12 mouse cellular contexts compared by ENCODE assay signal in the genomic region with DNA sequence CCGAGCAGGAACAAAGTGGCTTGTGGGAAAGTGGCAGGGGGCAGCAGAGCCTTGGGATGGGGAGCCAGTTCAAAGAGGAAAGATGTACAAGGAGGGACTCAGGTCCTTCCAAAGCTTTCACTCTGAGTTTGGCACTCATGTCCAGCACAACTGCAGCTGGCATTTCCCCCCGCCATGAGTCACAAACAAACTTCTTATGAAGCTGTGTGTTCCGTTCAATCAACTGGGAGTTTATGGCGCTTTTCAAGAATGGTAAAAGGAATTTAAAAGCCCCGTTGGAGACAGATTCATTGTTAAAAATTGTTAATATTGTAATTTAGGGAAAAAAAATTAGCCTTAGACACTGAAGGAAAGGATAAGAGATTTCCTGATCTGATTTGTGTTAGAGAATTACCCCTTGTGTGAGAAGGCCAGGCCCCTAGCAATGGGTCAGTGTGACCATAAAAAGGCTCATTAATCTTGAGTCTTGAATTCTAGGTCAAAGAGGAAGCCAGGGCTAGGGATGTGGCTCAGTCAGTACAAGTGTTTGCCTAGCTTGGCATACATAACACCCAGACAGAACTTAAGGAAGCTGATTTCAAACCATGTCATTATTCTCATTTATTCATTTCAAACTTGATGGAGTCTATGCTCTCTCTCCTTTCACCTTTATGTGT.
A peak's percentile ranks its signal among the peaks of the same experiment; 100 is the strongest.
DNase-seq lines count a peak whose midpoint lies in the region; ATAC-seq and TF ChIP-seq lines count a peak whose summit lies in the region.
"Had no signal": no experiment of that assay in that cellular context is flagged by ENCODE, and none has a peak within 500 bp of the region (broad histone marks: within the 10 kb centered on the region; RNA-seq: fewer than 3 reads in every experiment).

No protein-coding gene starts in this region.

- intact Hi-C loops in gastrocnemius, postnatal 14 days (cut with DNase I; ENCODE audit: low total_unique reads): no loop called here

- no peaks in the 10 kb centered on the region for H3K9me3 ChIP-seq in lung, embryonic 15.5 days
- no peaks in the 10 kb centered on the region for H3K9me3 ChIP-seq in limb, embryonic 10.5 days (replicated peaks)
- no peaks in the 10 kb centered on the region for H3K9me3 ChIP-seq in stomach, postnatal 0 days (ENCODE audit: control insufficient read depth, low read length)
- H3K9me3 ChIP-seq in heart, embryonic 12.5 days (replicated peaks): peaks cover 9% of the 10 kb centered on the region

- H3K4me2 ChIP-seq in lung, embryonic 15.5 days: peak overlapping the region; percentile 16; the same call in 1 of the 2 replicates
- no peak overlapping the region for H3K4me2 ChIP-seq in stomach, postnatal 0 days (replicated peaks; ENCODE audit: low read depth)
- H3K4me2 ChIP-seq in heart, embryonic 12.5 days: no peak overlapping the region

- no peak for TF ChIP-seq EP300 in stomach, postnatal 0 days (optimal IDR thresholded peaks at IDR 0.05)

- no peaks in the 10 kb centered on the region for H3K36me3 ChIP-seq in lung, embryonic 15.5 days
- peaks cover 15% of the 10 kb centered on the region for H3K36me3 ChIP-seq in limb, embryonic 10.5 days
- H3K36me3 ChIP-seq in stomach, postnatal 0 days (ENCODE audit: control insufficient read depth, insufficient read depth, low read length): no peaks in the 10 kb centered on the region
- H3K36me3 ChIP-seq in heart, embryonic 12.5 days: peaks cover 14% of the 10 kb centered on the region; the same call in 1 of the 2 replicates

- TF ChIP-seq CTCF in stomach, postnatal 0 days (IDR thresholded peaks at IDR 0.05; ENCODE audit: low read depth): peak; percentile 36

- H3K27ac ChIP-seq in lung, embryonic 15.5 days: peak overlapping the region; percentile 47; the same call in 1 of the 2 replicates
- peak overlapping the region; percentile 71 for H3K27ac ChIP-seq in limb, embryonic 10.5 days
- H3K27ac ChIP-seq in stomach, postnatal 0 days (replicated peaks): peak overlapping the region; percentile 19; the same call in 1 of the 2 replicates
- no peak overlapping the region for H3K27ac ChIP-seq in heart, embryonic 12.5 days (ENCODE audit: poor library complexity, severe bottlenecking)

- no peak overlapping the region for H3K9ac ChIP-seq in lung, embryonic 15.5 days
- no peak overlapping the region for H3K9ac ChIP-seq in stomach, postnatal 0 days (ENCODE audit: low read length)
- no peak overlapping the region for H3K9ac ChIP-seq in heart, embryonic 12.5 days

- H3K4me1 ChIP-seq in lung, embryonic 15.5 days: peaks cover 23% of the 10 kb centered on the region
- peaks cover 37% of the 10 kb centered on the region for H3K4me1 ChIP-seq in limb, embryonic 10.5 days
- no peaks in the 10 kb centered on the region for H3K4me1 ChIP-seq in stomach, postnatal 0 days (replicated peaks; ENCODE audit: control insufficient read depth, insufficient read depth)
- H3K4me1 ChIP-seq in heart, embryonic 12.5 days (replicated peaks): peaks cover 8% of the 10 kb centered on the region

- ATAC-seq in lung, embryonic 15.5 days (ENCODE audit: borderline replicate concordance, extremely low read depth, low FRiP score, low TSS enrichment): no peak; the same call in 1 of the 2 replicates
- no peak; the same call in 1 of the 2 replicates for ATAC-seq in stomach, postnatal 0 days (ENCODE audit: low FRiP score, low TSS enrichment)
- no peak for ATAC-seq in heart, embryonic 12.5 days (ENCODE audit: insufficient number of reproducible peaks, low FRiP score)
- ATAC-seq: midbrain, embryonic 16.5 days had no signal

- no peak overlapping the region for H3K4me3 ChIP-seq in lung, embryonic 15.5 days
- H3K4me3 ChIP-seq in limb, embryonic 10.5 days: no peak overlapping the region
- H3K4me3 ChIP-seq in stomach, postnatal 0 days (ENCODE audit: low read depth, low read length): no peak overlapping the region
- H3K4me3 ChIP-seq in heart, embryonic 12.5 days: no peak overlapping the region

- no peaks in the 10 kb centered on the region for H3K27me3 ChIP-seq in lung, embryonic 15.5 days
- H3K27me3 ChIP-seq in limb, embryonic 10.5 days (ENCODE audit: low read depth, poor library complexity, severe bottlenecking): peaks cover 5% of the 10 kb centered on the region; the same call in 1 of the 2 replicates
- no peaks in the 10 kb centered on the region for H3K27me3 ChIP-seq in stomach, postnatal 0 days (ENCODE audit: control insufficient read depth, insufficient read depth, low read length)
- no peaks in the 10 kb centered on the region for H3K27me3 ChIP-seq in heart, embryonic 12.5 days (replicated peaks)

- 21% methylated on average over 5 of the region's 5 CpGs for WGBS in lung, embryonic 15.5 days
- 50% methylated on average over 5 of the region's 5 CpGs for WGBS in limb, embryonic 10.5 days
- 43% methylated on average over 5 of the region's 5 CpGs for WGBS in stomach, postnatal 0 days
- WGBS in heart, embryonic 12.5 days: 71% methylated on average over 5 of the region's 5 CpGs

- DNase-seq in gastrocnemius, postnatal 14 days: peak; percentile 16
- DNase-seq in gastrocnemius, adult 18-20 months (ENCODE audit: low spot score): no peak
- no peak for DNase-seq in lung, postnatal 25 days (ENCODE audit: low spot score)
- DNase-seq in limb, embryonic 10.5 days (ENCODE audit: low spot score): peak; percentile 62
- peak; percentile 26 for DNase-seq in stomach, postnatal 0 days (ENCODE audit: low spot score)
- no peak for DNase-seq in MN1 (ENCODE audit: low spot score)
- DNase-seq: heart, adult 18-20 months; heart, postnatal 14 days; layer of hippocampus, postnatal 36 days had no signal

Comparison
In these comparisons a context has a peak if more than half of its experiments do, and no peak if none do; other contexts are left out.
1. DNase-seq: peak in gastrocnemius, postnatal 14 days (single experiment), limb, embryonic 10.5 days (single experiment) and stomach, postnatal 0 days (single experiment); none in gastrocnemius, adult 18-20 months (single experiment), lung, postnatal 25 days (single experiment) and MN1 (single experiment).